Mouse (Mus musculus) stomach, postnatal 0 days (tissue): ENCODE data around the gene Apobec3.

Experiments
- CTCF ChIP-seq: IDR thresholded peaks from 2 replicates; pipeline ENCODE4 v1.5.1; 2016; ENCODE audit warnings: antibody characterized with exemption, low read depth, mild to moderate bottlenecking, moderate library complexity
- EP300 ChIP-seq: optimal IDR thresholded peaks from 2 replicates; pipeline ENCODE3; 2016; ENCODE audit warnings: antibody characterized with exemption

- TF ChIP-seq CTCF: no peak
- TF ChIP-seq EP300: no peak
Observed at GRCm38 (mm10) chr15:79873995-79874394, 17.5 kb upstream of the Apobec3 start.
